Mouse (Mus musculus) hindbrain, embryonic 11.5 days (tissue): ENCODE measurements around the gene Daxx. TPM values are rescaled to one million over a fixed set of nuclear protein-coding genes. Genes with fewer than 3 reads are reported as not detected.
"Not testable (repeated sequence)": the region's sequence is repeated elsewhere in the genome, so short reads cannot be mapped to it uniquely, and the experiment has no call there.

Experiments used
- ATAC-seq: fragments of 200-750 bp; cut with Nextera tagmentation; 2 replicates; pipeline ENCODE4 v1.8.0; 2017; ENCODE audit warnings: mild to moderate bottlenecking, moderate TSS enrichment, moderate library complexity; ENCODE audit not compliant: low FRiP score
- DNase-seq: peaks from one replicate; pipeline ENCODE4 v3.0.0-alpha.2; 2015; ENCODE audit warnings: low spot score
- H3K27ac ChIP-seq: fragments of 300-500 bp; sonication (generic); 2 replicates; pipeline ENCODE4 v1.5.1; 2014; ENCODE audit warnings: mild to moderate bottlenecking, low read depth, low read length
- H3K27me3 ChIP-seq: fragments of 300-500 bp; sonication (generic); 2 replicates; pipeline ENCODE4 v1.6.1; 2014; ENCODE audit warnings: mild to moderate bottlenecking, low read length, moderate library complexity, mixed read lengths; ENCODE audit not compliant: control insufficient read depth, insufficient read depth
- H3K36me3 ChIP-seq: fragments of 300-500 bp; sonication (generic); 2 replicates; pipeline ENCODE4 v1.6.1; 2014; ENCODE audit warnings: mild to moderate bottlenecking, low read length, moderate library complexity, mixed read lengths; ENCODE audit not compliant: control insufficient read depth, insufficient read depth
- H3K4me1 ChIP-seq: fragments of 300-500 bp; sonication (generic); replicated peaks from 2 replicates; pipeline ENCODE4 v1.6.1; 2014; ENCODE audit warnings: low read length, mixed read lengths; ENCODE audit not compliant: control insufficient read depth, insufficient read depth
- H3K4me2 ChIP-seq: fragments of 300-500 bp; sonication (generic); replicated peaks from 2 replicates; pipeline ENCODE4 v1.6.1; 2014; ENCODE audit warnings: mild to moderate bottlenecking, low read depth, low read length
- H3K4me3 ChIP-seq: fragments of 300-500 bp; sonication (generic); 2 replicates; pipeline ENCODE4 v1.5.1; 2014; ENCODE audit warnings: low read depth, low read length
- H3K9ac ChIP-seq: fragments of 300-500 bp; sonication (generic); 2 replicates; pipeline ENCODE4 v1.6.1; 2014; ENCODE audit warnings: low read depth, low read length
- H3K9me3 ChIP-seq: fragments of 300-500 bp; sonication (generic); 2 replicates; pipeline ENCODE4 v1.6.1; 2016; ENCODE audit warnings: low read length; ENCODE audit not compliant: control insufficient read depth
- WGBS: fragments of 180-500 bp; shearing (Covaris S2); extraction: QIAGEN DNeasy Blood & Tissue Kit; methylation state at CpG from one replicate; pipeline ENCODE4 v1.1.7; 2014; 5-methylcytosine and 5-hydroxymethylcytosine counted together
- polyA plus RNA-seq: library from polyadenylated mRNA; unstranded; fragments of >200 nt; fragmentation: Nextera tagmentation; extraction: Ambion mirVana; gene quantifications from 2 replicates; pipeline ENCODE4 v1.2.1, GENCODE M21; 2014

Gene Daxx
- polyA plus RNA-seq, 1 experiment from 2014 or later: 47.0 TPM

DNA sequence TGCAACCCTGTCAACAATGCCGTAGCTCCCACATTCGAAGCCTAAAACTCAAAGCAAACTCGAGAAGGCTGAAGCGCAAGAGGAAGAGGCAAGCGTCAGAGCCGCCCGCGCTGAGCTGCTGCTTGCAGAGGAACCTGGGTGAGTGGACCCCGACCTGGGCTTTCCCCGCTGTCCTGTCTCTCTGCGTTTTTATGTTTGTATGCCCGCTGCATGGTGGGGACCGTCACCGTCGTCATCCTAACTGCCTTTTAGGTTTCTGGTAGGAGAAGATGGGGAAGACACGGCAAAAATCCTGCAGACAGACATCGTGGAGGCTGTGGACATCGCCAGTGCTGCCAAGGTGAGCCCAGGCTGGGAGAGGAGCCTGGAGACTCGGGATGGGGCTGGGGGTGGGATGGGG is 32.2 kb downstream of the Daxx start:
- no peak for DNase-seq
- H3K36me3 ChIP-seq: peaks cover 8% of the 10 kb centered on the region; the same call in 1 of the 2 replicates
- H3K4me3 ChIP-seq: peak overlapping the region; percentile 91
- H3K9ac ChIP-seq: peak overlapping the region; percentile 84; the same call in 1 of the 2 replicates
- H3K27ac ChIP-seq: no peak overlapping the region
- no peaks in the 10 kb centered on the region for H3K27me3 ChIP-seq
- ATAC-seq: no peak
- no peaks in the 10 kb centered on the region for H3K9me3 ChIP-seq
- peak overlapping the region; percentile 94 for H3K4me2 ChIP-seq
- 62% methylated on average over 19 of the region's 19 CpGs for WGBS
- H3K4me1 ChIP-seq: peaks cover 13% of the 10 kb centered on the region

DNA sequence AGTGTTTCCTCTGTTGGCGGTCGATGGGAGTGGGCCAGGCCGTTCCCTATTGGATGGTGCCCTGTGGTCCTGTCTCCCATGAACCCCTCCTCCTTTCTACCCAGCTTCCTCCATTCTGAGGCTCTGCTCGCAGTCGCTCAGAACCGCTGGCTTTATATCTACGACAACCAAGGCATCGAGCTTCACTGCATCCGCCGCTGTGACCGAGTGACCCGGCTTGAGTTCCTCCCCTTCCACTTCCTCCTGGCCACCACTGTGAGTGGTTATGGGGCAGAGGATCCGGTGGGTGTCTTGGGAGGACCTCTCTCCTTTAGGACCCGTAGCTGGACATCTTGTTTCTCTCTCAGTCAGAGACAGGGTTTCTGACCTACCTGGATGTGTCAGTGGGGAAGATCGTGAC is 34.2 kb downstream of the Daxx start:
- H3K27ac ChIP-seq: no peak overlapping the region
- WGBS: 95% methylated on average over 15 of the region's 15 CpGs
- DNase-seq (no peak), ATAC-seq (no peak)
- H3K4me1 ChIP-seq: peaks cover 13% of the 10 kb centered on the region
- H3K27me3 ChIP-seq: no peaks in the 10 kb centered on the region
- H3K9ac ChIP-seq: no peak overlapping the region
- no peak overlapping the region for H3K4me2 ChIP-seq
- no peaks in the 10 kb centered on the region for H3K9me3 ChIP-seq
- no peak overlapping the region for H3K4me3 ChIP-seq
- H3K36me3 ChIP-seq: peaks cover 5% of the 10 kb centered on the region; the same call in 1 of the 2 replicates

DNA sequence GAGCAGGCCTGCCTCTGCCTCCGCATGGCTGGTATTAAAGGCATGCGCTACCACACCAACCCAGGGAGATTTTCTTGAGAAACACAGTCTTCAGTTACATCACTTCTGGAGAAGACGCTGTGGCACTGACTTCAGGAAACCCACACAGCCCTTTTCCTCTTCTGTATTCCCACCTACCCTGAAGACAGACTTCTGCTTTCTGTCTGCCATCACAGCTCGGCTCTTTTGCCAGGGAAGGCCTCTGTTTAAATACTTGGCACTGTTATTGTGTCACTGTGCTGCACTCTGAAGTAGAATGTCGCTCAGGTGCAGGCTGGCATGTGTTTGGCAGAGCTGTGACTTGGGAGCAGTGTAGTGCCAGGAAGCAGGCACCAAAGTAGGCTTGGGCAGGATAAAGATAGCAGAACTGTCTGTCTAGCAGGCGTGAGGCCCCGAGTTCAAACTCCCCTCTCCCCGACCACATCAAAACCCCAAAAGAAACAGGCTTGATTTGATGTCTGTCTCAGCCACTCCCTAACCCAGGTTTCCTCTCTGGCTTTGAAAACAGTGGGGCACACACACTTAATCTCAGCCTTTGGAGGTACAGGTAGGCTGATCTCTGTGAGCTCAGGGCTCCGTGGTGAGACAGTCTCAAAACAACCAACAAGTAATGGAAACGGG is 38.3 kb downstream of the Daxx start:
- Histone ChIP-seq H3K36me3 (peaks cover 7% of the 10 kb centered on the region; the same call in 1 of the 2 replicates), H3K27me3 (no peaks in the 10 kb centered on the region), H3K9me3 (no peaks in the 10 kb centered on the region), H3K4me3 (no peak overlapping the region), H3K4me1 (peaks cover 8% of the 10 kb centered on the region), H3K27ac (no peak overlapping the region), H3K9ac (no peak overlapping the region), H3K4me2 (no peak overlapping the region)
- ATAC-seq (no peak), DNase-seq (no peak)
- WGBS: 90% methylated on average over 10 of the region's 10 CpGs

DNA sequence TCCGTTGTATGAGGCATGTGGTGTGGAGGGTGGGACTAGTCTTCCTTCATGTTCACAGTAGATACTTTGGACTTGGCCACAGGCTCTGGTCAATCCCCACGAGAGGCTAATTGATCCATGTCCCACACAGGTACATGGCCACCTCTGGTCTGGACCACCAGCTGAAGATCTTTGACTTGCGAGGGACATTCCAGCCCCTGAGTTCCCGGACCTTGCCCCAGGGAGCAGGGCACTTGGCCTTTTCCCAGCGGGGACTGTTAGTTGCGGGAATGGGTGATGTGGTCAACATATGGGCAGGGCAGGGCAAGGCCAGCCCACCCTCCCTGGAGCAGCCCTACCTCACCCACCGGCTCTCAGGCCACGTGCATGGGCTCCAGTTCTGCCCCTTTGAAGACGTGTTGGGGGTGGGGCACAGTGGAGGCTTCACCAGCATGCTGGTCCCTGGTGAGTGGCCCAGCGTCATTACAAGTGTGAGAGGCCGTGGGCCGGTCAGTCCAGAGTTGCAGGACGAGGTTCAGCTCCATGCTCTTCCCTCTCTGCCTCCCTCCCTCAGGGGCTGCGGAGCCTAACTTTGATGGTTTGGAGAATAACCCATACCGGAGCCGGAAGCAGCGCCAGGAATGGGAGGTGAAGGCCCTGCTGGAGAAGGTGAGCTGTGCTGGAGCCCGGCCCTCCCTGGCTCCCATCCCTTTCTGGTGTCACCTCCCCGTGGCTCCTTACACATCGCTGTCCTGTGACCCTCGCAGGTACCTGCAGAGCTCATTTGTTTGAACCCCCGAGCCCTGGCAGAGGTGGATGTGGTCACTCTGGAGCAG is 39.1 kb downstream of the Daxx start:
- WGBS: 86% methylated on average over 22 of the region's 22 CpGs
- H3K4me2 ChIP-seq: no peak overlapping the region
- ATAC-seq (no peak), DNase-seq (no peak)
- no peak overlapping the region for H3K9ac ChIP-seq
- peaks cover 9% of the 10 kb centered on the region; the same call in 1 of the 2 replicates for H3K36me3 ChIP-seq
- no peak overlapping the region for H3K4me3 ChIP-seq
- H3K9me3 ChIP-seq: no peaks in the 10 kb centered on the region
- H3K4me1 ChIP-seq: peaks cover 8% of the 10 kb centered on the region
- no peak overlapping the region for H3K27ac ChIP-seq
- H3K27me3 ChIP-seq: no peaks in the 10 kb centered on the region

DNA sequence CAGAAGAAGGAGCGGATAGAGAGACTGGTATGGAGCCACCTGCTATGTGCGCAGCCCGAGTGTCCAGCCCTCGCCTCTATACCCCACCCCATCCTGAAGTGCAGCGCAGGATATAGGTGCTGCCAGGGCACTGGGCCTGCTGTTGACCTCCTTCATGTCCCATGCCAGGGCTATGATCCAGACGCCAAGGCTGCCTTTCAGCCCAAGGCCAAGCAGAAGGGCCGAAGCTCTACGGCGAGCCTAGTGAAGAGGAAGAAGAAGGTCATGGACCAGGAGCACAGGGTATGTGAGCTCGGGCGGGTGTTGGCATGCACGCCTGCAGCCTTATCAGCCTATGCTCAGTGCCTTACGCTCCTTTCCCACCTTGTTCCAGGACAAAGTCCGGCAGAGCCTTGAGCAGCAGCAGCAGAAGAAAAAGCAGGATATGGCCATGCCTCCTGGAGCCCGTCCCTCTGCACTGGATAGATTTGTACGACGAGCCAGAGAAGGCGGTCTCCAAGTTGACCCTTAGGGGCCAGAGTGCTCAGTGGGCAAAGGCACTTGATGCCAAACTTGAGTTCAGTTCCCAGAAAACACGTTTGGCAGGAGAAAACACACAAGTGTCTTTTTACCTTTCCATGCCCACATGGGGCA is 39.8 kb downstream of the Daxx start:
- ATAC-seq: no peak
- DNase-seq: no peak
- Histone ChIP-seq H3K27me3 (no peaks in the 10 kb centered on the region), H3K27ac (no peak overlapping the region), H3K36me3 (peaks cover 9% of the 10 kb centered on the region; the same call in 1 of the 2 replicates), H3K4me2 (no peak overlapping the region), H3K4me1 (peaks cover 10% of the 10 kb centered on the region), H3K9ac (no peak overlapping the region), H3K9me3 (no peaks in the 10 kb centered on the region), H3K4me3 (no peak overlapping the region)
- WGBS: 93% methylated on average over 19 of the region's 19 CpGs

DNA sequence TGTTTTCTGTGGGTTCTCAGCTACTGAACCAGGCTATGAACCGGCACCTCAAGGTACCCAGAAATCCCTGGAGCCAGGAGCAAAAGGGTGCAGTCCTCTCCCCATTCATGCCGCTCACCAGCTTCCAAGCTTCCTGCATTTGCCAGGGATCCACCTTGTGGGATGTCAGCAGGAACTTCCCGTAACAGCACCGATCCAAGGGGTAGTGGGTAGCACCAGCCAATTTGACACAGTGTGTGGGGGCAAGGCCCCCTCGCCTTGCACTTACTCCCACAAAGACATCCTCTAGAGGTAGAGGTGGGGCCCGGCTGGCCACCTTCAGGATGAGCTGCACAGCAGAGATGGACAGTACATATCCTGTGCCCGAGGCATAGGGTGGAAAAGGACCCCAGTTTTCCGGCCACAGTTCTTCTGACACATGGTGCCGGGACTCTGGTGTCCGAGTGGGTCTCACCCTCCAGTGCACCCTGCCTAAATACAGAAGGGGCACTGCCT is 41.0 kb downstream of the Daxx start:
- WGBS: 80% methylated on average over 10 of the region's 10 CpGs
- Histone ChIP-seq H3K9ac (peak overlapping the region; percentile 73), H3K4me3 (peak overlapping the region; percentile 42; the same call in 1 of the 2 replicates), H3K36me3 (peaks cover 4% of the 10 kb centered on the region; the same call in 1 of the 2 replicates), H3K9me3 (no peaks in the 10 kb centered on the region), H3K27ac (peak overlapping the region; percentile 87), H3K4me1 (peaks cover 16% of the 10 kb centered on the region), H3K27me3 (no peaks in the 10 kb centered on the region), H3K4me2 (peak overlapping the region; percentile 84)
- DNase-seq: no peak
- ATAC-seq: no peak

DNA sequence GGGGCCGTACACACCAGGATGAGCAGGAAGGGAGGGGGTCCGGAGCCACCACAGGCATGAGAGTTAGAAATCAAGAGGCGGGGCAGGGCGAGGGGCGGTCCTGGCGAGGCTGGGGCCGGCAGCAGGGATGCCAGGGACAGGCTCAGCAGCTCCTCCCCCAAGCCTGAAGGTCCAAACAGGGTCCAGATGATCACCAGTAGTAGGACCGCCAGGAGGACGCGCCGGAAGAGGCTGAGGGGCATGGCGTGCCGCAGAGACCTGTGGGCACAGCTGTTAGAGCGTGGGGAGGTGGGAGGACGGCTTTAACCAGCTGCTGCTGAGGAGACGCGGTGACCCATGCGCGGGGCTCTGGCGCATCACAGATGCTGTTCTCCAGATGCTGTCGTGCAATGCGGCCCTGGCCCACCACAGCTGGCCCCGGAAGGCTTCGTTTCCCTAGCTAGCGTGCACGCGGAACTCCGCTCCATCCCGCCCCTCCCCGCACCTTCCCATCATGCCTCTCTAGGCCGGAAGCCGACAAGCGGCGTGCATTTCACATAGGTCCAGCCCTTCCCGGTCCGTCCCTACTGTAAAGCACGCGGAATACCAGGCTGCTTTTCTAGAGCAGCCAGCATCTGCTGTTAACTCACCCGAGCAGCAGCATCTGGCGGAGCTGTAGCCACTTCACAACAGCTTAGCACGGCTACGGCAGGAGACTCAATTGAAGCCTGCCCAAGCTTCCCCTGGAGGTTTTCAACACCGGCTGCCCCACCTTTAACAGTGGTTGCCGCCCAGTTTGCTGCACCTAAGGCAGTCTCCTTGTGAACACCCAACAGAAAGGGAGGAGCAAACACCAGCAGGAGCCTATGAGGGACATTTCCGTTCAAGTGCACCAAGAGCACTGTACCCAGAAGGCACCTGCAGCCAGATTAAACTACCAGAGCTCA is 42.1 kb downstream of the Daxx start, which contains the start of gene B3galt4:
B3galt4 (minus strand) TSS at position 468 of the 926 bp plus-strand sequence.
- DNase-seq (peak; percentile 84), ATAC-seq (peak; percentile 77)
- peak within 1 kb of the TSS; percentile 42 for H3K4me3 ChIP-seq
- peak within 1 kb of the TSS; percentile 87 for H3K27ac ChIP-seq
- H3K4me1 ChIP-seq: peaks cover 16% of the 10 kb centered on the region
- H3K9me3 ChIP-seq: no peaks in the 10 kb centered on the region
- no peaks in the 10 kb centered on the region for H3K27me3 ChIP-seq
- H3K36me3 ChIP-seq: peaks cover 4% of the 10 kb centered on the region; the same call in 1 of the 2 replicates
- 3% methylated on average over 45 of the region's 45 CpGs for WGBS
- H3K4me2 ChIP-seq: peak within 1 kb of the TSS; percentile 84
- H3K9ac ChIP-seq: peak within 1 kb of the TSS; percentile 73

DNA sequence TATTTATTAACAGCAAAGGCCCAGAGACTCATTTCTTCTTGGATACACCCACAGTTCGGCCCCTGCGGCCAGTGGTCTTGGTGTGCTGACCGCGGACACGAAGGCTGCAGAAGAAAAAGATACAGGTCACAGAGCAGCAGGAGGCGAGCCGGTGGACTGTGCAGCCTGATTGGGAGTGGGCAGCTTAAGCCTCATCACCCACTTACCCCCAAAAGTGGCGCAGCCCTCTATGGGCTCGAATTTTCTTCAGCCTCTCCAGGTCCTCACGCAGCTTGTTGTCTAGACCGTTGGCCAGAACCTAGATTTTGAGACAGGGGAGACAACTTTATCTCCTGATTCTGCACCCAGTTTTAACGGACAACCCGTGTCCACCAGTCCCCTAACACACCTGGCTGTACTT is 42.8 kb downstream of the Daxx start:
- H3K9me3 ChIP-seq, H3K27me3 ChIP-seq, H3K9ac ChIP-seq, H3K36me3 ChIP-seq, H3K27ac ChIP-seq, ATAC-seq, DNase-seq, H3K4me3 ChIP-seq: not testable (repeated sequence)
- WGBS: 79% methylated on average over 13 of the region's 13 CpGs
- Histone ChIP-seq H3K4me2 (peak overlapping the region; percentile 84; the same call in 1 of the 2 replicates), H3K4me1 (peaks cover 19% of the 10 kb centered on the region)
